Mouse (Mus musculus): ENCODE data around the gene Scel. TPM values are rescaled to one million over a fixed set of nuclear protein-coding genes. Genes with fewer than 3 reads are reported as not detected.

Scel gene
- total RNA-seq, 2 experiments from 2014 or later, result 1.1 to 1.4 TPM

DNA sequence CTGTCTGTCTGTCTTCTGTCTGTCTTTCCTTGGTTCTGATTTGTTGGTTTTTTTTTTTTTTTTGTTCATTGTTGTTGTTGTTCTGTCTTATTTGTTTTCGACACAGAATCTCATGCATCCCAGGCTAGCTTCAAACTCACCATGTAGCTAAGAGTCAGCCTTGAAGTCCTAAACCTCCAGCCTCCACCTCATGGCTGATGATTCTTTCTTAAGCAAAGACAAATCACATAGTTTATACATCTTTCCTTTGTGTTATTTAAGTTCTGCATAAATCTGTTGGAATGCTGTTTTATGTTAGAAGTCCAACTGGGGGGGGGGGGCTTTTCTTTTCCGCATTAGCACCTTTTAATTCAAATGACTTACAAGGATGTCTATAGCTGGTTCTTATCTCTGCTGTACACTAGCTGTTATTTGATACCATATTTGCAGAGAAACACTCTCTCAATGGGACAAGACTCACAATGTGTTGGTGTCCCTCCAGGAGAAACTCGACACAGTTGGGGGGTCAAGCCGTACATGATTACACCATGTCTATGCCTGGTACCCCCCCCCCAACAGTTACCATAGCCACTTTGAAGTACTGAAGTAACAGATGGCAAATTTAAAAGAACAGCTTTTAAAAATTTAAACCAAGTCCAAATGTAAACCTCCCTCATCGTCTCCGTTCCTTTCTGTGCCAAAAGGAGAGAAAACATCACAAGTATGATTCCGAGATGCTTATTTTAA is 116.7 kb downstream of the Scel start:
- intact Hi-C loops (cut with DNase I), result no loop called here
- no peak for DNase-seq (ENCODE audit: low spot score in 2 of 2)

- DNase-seq (ENCODE audit: low spot score in 2 of 2), result peak; percentile 30 to 41
- intact Hi-C loops (cut with DNase I), result no loop called here
These were observed 117.4 kb downstream of the Scel start for GRCm38 (mm10) chr14:103630545-103630944.

- DNase-seq (ENCODE audit: low spot score in 2 of 2), result no peak
- intact Hi-C loops (cut with DNase I), result no loop called here
These were observed 130.8 kb downstream of the Scel start for GRCm38 (mm10) chr14:103643933-103644332.

DNA sequence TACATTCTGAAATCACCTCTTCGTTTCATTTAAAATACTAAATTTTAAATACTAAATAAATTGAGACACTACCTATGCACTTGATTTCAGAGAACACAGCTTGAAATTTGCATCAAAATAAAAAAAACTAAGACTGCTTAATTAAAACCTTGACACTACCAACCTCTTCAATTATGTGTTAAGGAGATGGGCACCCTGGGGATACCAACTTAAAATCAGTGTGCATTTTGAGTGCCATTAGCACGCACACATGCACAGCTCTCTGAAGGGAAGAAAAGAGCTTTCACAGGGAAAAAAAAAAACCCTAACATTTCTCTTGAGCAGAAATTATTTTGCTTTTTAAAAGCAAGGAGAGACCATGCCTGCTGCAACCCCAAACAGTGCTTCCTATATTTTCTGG is 134.8 kb downstream of the Scel start:
- DNase-seq (ENCODE audit: low spot score in 2 of 2), result no peak
- intact Hi-C loops (cut with DNase I), result no loop called here

- intact Hi-C loops (cut with DNase I), result no loop called here
- peak in 1 of 2 experiments; percentile 49 for DNase-seq (ENCODE audit: low spot score in 2 of 2)
These were observed 135.6 kb downstream of the Scel start for GRCm38 (mm10) chr14:103648623-103649255.

DNA sequence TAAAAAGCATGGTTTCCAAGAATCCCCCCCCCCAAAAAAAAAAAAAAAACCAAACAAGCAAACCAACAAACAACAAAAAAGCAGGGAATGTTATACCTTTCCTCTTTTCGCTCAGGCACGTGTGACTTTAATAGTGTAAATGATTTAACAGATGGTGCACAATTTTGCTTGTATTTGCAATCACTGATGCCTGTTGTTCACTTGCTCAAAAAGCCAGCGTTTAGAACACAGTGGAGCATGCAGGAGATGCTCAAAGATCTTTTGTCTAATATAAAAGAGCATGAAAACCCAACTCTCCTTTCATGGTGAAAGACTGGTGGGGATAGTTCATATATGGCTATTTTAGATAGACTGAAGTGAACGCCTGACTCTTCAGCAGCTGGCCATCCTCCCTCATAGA is 136.2 kb downstream of the Scel start:
- intact Hi-C loops (cut with DNase I), result no loop called here
- DNase-seq (ENCODE audit: low spot score in 2 of 2), result no peak

- DNase-seq (ENCODE audit: low spot score in 2 of 2), result peak; percentile 89 to 93
- intact Hi-C loops (cut with DNase I), result loop anchor here (5.0 kb wide), 2 partner anchors 42 to 98 kb away; no protein-coding TSS in a partner anchor
These were observed 136.8 kb downstream of the Scel start, which contains the start of gene Slain1 for GRCm38 (mm10) chr14:103649896-103650334. Slain1 (plus strand) TSS chr14:103650228.

DNA sequence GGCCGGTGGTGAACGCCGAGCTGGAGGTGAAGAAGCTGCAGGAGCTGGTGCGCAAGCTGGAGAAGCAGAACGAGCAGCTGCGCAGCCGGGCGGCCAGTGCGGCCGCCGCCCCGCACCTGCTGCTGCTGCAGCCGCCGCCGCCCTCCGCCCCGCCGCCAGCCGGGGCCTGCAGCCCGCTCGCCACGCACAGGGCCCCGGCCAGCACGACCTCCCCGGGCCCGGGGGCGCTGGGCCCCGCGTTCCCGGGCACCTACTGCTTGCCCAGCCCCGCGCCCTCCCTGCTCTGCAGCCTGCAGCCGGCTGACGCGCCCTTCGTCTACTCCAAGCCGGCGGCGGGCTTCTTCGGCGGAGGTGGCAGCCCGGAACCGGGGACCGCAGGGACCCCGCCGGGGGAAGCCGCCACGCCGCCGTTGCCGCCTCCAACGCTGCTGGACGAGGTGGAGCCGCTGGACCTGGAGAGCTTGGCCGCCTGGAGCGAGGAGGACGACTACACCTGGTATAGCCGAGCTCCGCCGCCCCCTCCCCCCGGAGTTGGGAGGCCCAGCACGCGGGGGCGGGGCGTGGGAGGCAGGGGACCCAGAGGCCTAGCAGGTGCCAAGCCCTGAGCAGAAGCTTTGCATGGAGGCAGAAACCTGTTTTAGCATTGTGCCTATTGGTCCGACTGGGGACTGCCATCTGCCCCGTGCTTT is 137.4 kb downstream of the Scel start:
- peak; percentile 70 to 77 for DNase-seq (ENCODE audit: low spot score in 2 of 2)
- intact Hi-C loops (cut with DNase I), result loop anchor here (5.0 kb wide), 2 partner anchors 42 to 98 kb away; no protein-coding TSS in a partner anchor

DNA sequence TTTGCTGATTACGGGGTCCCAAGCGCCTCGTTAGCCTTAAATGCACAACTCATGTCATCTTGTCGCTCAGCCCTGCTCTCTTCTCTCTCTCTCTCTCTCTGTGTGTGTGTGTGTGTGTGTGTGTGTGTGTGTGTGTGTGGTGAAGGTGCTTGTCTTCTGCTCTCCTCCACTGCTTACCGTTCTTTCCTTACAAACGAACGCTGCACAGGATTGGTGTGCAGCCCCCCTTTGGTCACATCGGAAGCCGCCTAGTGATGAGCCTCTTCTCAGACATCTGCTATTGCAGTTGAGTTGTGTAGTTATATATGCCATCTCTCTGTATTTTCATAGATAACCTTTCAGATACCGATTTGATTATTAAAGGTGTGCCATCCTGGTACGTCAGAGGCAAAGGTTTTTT is 138.0 kb downstream of the Scel start:
- intact Hi-C loops (cut with DNase I), result loop anchor here (5.0 kb wide), 2 partner anchors 41 to 99 kb away; no protein-coding TSS in a partner anchor
- DNase-seq (ENCODE audit: low spot score in 2 of 2), result no peak

DNA sequence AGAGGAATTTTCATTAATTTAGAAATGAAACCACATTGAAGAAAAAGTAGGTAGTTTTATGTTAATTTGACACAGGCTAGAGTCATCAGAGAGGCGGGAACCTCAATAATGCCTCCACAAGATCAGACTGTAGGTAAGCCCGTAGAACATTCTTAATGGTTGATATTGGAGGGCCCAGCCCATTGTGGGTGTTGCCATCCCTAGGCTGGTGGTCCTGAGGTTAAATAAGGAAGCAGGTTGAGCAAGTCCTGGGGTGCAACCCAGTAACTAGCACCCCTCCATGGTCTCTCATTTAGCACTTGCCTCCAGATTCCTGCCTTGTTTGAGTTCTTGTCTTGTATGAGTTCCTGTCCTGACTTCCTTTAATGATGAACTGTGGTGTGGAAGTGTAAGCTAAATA is 138.4 kb downstream of the Scel start:
- intact Hi-C loops (cut with DNase I), result loop anchor here (5.0 kb wide), 2 partner anchors 41 to 99 kb away; no protein-coding TSS in a partner anchor
- no peak for DNase-seq (ENCODE audit: low spot score in 2 of 2)

GRCm38 (mm10) chr14:103652524-103652923 is 139.4 kb downstream of the Scel start:
- no peak for DNase-seq (ENCODE audit: low spot score in 2 of 2)
- intact Hi-C loops (cut with DNase I), result loop anchor here (5.0 kb wide), 2 partner anchors 40 to 100 kb away; no protein-coding TSS in a partner anchor

DNA sequence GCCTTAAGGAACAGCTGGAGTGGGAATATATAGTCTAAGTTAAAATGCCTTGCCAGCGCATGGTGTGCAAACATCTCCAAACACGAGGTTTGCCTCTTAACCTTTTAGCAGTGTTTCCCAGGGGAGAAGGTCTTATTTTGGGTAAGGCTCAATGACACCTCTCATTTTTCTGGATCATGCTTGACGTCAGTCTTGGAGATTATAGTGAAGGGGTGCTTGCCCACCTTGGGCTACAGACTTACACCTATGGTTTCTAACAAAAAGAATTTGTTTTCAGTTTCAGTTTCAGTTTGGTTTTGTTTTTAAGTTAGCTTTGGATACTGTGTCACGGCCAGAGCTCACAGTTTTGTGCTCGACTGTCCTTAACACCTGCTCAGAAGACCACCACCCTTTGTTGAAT is 140.7 kb downstream of the Scel start:
- DNase-seq (ENCODE audit: low spot score in 2 of 2), result no peak
- intact Hi-C loops (cut with DNase I), result loop anchor here (5.0 kb wide), 2 partner anchors 39 to 101 kb away; no protein-coding TSS in a partner anchor

- DNase-seq (ENCODE audit: low spot score in 2 of 2), result no peak
- intact Hi-C loops (cut with DNase I), result no loop called here
These were observed 142.3 kb downstream of the Scel start for GRCm38 (mm10) chr14:103655448-103655847.

DNA sequence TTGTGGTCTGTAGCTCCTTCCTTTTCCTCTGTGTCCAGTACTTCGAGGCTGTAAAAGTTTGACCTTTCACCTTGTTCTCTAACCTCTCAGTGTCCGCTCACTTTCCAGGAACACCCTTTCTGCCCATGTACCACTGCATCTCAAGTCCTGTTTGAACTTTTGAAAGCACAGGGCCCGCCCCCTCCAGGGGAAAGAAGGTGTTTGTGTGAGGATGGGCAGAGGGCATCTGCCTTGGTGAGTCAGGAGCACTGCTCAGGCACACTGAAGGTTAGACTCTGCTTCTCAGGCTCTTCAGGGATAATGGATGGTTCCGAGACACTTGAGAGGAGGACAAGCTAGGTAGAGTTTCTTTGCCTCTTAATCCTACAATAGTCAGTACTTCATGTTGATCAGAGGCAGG is 144.7 kb downstream of the Scel start:
- intact Hi-C loops (cut with DNase I), result no loop called here
- no peak for DNase-seq (ENCODE audit: low spot score in 2 of 2)

Small RNA genes lying within 50 kb of the gene (microRNA-seq; reads per million reads assigned to microRNA genes)
- not detected for gene Gm22877

Other genes starting within 250 kb of the Scel start
- gene Mycbp2, start 166.5 kb upstream of the Scel start, total RNA-seq (2021), result 100 to 1,000 TPM; 155 to 166 TPM
- gene Slain1, start 136.9 kb downstream of the Scel start, total RNA-seq (2021), result 10 to 100 TPM; 46.2 to 48.1 TPM

All from left cerebral cortex, postnatal 36 days (tissue).